Mouse (Mus musculus) cerebellum, adult 18-20 months (tissue): ENCODE results near the gene Ciz1.

Experiments
- DNase-seq, 2 experiments: peaks; one replicate each; pipeline ENCODE4 v3.0.0; 2021

Ciz1 gene

DNA sequence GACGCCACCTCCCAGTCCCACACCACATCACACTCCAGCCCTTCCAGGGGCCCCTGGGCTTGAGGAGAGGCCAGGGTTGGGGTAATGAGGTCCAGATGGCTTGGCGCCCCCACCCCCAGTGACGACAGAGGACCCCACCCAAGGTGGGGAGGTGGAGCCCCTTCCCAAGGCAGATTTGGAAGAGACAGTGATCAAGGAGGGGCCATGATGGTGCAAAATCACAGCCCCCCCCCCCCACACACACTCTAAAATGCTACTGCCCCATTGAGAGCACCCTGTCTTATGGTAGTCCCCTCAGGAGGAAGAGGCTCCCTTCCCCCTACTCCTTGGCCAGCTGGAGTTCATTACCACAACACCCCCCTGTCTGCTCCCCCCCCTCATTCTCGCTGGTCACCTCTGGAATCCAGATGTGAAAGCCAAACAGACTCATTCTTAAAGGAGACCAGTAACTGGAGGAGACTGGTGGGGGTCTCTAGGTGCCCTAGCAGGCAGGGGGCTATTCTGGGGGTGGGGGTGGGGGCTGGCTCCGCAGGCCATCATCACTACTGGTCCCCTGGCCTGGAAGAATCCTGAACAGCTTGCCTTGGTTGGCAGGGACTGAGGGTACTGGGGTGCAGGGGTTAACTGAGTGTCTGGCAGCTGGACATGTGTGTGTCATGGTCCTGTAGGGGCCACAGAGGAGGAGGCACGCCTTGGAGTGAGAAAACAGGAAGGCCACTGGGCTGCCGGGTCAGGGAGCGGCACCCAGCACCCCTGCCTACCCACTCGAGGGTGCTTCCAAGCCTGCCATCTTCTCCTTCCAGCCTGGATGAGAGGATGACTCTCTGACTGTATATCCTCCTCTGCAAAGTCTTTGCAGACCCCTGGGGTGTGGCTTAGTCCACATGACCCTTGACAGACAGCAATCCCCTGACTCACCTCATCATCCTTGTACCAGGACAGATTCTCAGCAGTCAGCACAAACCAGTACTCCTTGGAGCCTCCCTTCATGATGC lies 32.2 kb upstream of the Ciz1 start:
- peak in 1 of 2 experiments; percentile 11 for DNase-seq

- no peak for DNase-seq
These were observed 31.4 kb upstream of the Ciz1 start for GRCm38 (mm10) chr2:32320721-32321120.

DNA sequence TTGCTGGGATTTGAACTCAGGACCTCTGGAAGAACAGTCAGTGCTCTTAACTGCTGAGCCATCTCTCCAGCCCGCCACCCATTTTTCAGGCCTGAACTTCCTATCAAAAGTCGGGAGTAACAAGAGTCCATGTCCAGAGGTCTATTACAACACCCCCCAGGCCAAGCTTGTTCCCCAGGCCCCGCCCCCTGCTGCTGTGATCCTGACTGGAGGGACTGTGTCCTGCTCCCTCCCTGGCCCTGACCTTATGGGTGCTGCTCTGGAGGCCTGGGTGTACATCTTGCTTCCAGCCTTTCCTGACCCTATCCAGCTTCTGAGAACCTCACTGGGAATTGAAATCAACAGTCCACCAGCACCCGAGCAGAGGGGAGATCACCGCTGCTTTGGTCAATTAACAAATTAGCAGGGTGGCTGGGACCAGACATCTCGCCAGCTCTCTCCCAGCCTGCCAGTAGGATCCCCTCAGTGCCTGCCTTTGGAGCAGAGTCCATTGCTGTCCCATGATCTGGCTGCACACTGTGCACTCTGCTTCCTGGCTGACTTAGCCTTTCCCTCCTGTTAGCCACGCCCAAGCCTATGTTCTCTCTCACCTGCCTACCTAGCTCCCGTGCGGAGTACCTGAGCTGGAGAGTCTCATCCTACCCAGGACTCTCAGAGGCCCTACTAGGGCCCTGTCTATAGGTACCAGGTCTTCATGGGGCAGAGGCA lies 30.4 kb upstream of the Ciz1 start:
- no peak for DNase-seq

GRCm38 (mm10) chr2:32322754-32323741 lies 29.1 kb upstream of the Ciz1 start:
- DNase-seq, result no peak

DNA sequence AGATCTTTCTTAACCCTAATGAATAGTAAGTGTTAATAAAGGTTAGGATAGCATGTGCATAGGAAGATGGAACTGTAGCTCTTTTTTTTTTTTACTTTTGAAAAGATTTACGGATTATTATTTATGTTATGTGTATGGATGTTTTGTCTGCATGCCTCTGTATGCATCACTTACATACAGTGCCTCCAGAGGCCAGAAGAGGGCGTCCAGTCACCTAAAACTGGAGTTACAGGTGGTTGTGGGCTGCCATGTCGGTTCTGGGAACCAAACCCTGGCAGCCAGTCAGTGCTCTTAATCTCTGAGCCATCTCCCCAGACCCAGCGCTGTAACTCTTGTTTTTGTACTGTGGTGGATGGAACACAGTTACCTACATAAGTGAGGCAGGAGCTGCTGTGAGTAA lies 27.8 kb upstream of the Ciz1 start:
- DNase-seq, result no peak

DNA sequence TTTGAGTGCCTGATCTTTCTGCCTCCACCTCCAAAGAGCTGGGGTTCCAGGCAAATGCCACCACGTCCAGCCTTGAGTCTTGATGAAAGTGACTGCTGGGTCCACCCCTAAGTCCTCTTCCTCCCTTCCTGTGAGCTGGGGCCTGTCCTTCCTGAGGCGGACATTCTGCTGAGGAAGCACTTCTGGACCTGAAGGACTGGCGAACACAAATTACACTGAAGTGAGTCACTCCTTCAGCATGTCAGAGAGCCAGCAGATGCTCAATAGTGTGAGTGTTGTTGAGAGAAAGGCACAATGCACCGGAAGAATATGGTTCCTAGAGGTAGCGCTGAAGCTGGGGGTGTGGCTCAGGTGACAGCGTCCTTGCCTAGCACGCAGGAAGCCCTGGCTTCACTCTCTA lies 26.8 kb upstream of the Ciz1 start:
- DNase-seq, result no peak

DNA sequence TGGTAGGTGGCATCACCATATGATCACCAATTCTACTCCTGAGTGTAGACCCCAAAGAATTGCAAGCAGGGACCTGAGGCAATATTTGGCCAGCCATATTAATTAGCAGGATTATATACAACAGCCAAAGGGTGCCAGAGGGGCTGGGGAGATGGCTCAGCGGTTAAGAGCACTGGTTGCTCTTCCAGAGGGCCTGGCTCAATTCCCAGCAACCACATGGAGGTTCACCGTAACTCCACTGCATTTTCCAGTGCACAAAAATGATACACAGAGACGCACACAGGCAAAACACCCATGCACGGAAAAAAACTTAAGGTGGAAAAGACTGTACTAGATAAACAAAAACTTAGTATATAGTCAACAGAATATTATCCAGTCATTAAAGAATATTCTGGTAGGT lies 24.9 kb upstream of the Ciz1 start:
- no peak for DNase-seq

DNA sequence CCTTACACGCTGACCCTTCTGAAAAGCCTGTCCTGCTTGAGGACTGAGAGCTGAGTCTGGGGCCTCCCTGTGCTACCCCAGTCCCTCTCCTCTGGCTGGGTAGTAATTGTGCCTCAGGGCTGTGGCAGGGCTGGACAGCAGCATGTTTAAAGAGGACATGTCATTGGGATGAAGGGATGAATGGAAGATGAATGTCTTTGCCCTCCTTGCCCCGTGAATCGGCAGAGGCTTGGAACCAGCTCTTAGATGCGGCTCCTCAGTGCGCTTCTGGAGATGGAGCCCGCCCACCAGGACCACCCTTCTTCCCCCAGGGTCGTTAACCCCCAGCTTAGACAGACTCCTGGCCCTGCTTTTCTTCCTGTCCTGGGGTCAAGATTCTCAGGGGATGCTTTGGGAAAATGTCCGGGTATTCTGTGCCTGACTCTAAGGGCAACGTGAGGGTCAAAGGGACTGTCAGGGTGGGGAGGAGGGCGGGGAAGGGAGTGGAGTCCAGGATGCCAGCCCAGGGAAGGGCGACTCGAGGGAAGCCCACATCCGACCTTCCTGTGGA lies 23.1 kb upstream of the Ciz1 start:
- DNase-seq, result no peak

GRCm38 (mm10) chr2:32329531-32329930 lies 22.6 kb upstream of the Ciz1 start:
- no peak for DNase-seq

DNA sequence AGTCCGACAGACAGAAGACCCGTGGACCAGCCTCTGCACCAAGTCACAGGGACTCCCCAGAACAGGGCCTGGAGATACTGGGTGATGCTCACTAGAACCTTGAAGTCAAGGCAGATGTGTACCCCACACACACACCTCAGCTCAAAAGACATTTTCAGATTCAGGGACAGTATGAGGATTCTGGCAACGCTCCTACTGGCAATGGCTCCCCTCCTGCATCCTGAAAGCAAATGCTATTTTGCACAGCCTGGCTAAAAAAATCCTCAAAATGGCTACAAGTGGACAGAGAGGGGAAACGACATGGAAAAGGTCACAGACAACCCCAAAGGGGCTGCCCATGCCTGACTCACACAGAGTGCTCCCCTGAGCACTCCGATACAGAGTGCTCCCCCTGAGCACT lies 20.0 kb upstream of the Ciz1 start:
- DNase-seq, result peak in 1 of 2 experiments; percentile 47

- no peak for DNase-seq
These were observed 16.2 kb upstream of the Ciz1 start for GRCm38 (mm10) chr2:32335888-32336287.

DNA sequence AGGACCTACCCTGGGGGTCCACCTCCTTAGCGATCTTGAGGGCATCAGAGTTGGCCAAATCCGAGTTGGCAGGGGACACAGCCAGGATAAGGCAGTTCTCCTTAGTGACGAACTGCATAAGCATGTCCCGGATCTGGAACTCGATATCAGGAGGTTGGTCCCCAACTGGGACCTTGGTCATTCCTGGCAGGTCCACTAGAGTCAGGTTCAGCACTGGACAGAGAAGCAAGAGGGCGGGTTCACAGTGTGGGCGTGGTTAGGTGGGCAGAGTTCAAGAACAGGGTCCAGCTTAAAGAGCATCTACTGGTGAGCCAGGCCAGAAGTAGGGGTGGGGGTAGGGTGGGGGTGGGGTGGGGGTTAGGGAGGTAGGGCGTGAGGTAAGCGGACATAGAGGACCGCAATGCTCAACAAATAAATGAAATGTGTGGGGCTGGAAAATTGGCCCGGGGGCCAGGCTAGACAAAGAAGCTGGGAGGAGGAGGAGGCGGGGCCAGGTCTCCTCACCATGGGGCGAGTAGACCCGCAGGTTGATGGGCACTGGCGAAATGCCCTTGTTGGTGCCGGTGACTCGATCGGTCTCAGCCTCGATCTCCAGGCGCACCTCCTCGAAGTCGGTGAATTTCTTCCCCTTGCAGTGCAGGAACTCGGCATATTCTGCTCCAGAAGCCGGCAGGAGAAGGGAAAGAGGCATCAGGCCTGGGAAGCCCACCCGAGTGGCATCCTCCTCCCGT lies 12.1 kb upstream of the Ciz1 start:
- DNase-seq, result no peak

DNA sequence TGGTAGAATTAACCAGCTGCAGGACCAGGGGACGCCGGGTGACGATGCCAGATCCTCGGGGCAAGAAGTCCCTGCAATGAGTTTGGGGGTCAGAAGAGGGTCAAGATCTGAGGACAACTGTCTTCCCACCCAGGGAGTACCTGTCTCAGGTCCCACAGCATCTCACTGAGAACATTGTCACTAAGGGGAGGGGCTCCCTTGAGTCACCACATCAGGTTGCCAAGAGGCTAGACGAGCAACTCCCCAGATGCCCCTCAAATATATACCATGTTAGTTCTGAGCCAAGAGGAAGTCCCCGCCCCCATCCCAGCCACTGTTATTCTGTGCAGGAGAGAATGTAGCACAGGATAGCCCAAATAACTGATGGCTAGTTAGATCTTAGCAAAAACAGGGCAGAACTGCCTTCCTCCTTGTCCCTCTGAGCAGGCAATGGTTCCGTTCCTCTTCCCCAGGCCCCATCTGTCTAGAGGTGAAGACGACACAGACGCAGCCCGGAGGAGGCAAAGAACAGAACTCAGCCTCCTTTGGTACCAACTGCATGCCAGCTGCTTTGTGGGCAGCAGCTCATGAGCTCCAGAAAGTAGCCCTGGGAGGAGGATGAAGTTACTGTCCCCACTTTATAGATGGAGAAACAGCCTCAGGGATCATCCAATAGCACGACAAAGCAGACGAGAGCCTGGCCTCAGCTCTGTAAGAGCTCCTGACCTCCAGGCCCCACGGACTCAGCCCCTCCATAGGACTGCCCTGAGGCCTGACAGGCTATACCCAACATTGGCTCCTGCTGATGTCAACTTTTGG lies 11.1 kb upstream of the Ciz1 start:
- peak; percentile 47 to 57 for DNase-seq

- DNase-seq, result peak; percentile 52 to 59
These were observed 10.5 kb upstream of the Ciz1 start for GRCm38 (mm10) chr2:32341634-32341939.

DNA sequence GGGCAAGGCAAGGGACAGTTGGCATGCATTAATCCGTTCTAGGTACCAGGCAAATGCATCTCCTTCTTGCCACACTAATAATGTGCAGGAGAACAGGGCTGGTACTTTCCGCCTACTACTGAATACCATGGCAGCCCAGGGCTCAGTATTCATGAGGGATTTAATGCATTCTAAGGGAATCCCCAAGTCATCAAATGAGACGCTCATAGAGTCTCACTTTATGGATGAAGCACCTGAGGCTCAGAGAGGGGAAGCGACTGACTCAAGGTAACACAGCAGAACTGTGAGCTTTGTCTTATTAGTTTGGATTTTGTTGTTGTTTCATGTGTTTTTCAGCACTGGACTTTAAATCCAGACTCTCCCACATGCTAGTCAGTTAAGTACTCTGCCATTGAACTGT lies 10.1 kb upstream of the Ciz1 start:
- no peak for DNase-seq

DNA sequence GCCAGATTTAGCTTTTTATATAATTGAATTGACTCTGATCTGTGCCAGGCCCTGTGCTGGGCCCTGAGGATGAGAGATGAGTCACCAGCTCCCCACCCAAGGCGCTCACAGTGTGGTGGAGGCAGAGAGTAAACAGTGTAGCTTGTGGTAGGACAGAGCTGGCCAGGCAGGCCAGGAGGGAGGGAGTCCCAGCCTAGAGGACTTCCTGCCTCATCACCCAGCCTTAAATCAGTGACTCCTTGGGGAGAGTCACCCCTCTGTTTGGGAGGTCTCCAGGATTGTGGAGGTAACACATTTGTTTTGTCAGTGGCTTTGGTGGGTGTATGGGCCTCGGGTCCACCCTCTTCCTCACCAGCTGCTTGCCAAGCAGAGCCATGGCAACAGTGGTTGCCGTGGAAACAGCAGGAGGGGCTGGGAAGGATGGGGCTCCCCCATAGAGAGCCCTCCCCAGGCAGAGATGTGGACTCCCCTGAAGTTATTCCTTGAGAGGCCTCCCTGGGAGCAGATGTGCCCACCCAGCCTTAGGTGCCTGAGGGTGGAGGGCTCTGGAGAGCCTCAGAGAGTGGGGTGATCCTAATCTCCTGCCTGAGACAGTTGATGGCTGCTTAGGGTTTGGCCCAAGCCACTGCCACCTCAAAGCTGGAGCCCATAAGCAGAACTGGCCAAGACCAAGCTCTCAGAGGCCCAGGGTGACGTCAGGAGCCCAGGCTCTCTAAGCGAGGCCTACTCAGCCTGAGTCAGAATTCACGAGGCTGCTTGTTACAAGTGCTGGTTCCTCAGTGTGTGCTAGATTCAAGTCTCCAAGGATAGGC lies 9.4 kb upstream of the Ciz1 start:
- DNase-seq, result peak; percentile 80 to 91

DNA sequence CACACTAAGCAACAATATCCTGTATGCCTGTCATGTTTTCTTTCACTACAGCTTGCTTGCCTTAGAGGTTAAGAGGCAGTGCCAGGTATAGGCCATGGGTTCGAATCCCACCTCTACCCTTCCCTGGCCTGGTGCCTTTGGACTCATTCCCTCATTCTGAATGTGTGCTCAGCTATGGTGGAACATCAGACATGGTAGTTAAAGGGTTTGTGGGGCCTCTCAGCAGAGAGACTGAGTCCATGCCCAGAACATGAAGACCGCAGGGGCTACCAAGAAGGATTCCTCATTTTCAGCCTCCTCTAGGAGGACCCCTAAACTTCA lies 8.8 kb upstream of the Ciz1 start:
- DNase-seq, result no peak

GRCm38 (mm10) chr2:32344056-32344455 lies 8.1 kb upstream of the Ciz1 start:
- DNase-seq, result peak; percentile 94 to 97

- DNase-seq, result peak; percentile 29 to 47
These were observed 7.4 kb upstream of the Ciz1 start for GRCm38 (mm10) chr2:32344598-32345321.

DNA sequence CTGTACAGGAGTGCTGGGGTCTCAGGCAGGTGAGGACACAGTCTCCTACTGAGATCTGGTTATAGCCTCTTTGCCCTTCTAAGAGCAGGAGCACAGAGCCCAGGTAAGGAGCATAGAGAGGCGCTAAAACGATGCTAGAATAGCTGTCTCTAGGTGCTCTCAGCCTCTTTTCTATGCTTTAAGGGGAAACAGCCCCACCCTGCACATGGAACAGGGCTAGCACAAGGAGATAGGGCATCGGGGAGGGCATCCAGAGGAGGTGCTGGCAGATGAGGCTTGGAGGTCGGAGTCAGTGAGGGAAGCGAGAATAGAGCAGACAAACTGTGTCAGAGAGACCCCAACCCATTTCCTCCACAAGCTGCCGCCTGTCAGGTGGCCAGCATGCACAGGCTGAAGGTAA lies 5.1 kb upstream of the Ciz1 start:
- peak in 1 of 2 experiments; percentile 49 for DNase-seq
